Mouse (Mus musculus) ES-Bruce4 (cell line): Measurements from ENCODE around the gene Cntnap2. TPM values are rescaled to one million over a fixed set of nuclear protein-coding genes. Genes with fewer than 3 reads are reported as not detected.

Experiments
- H3K27ac ChIP-seq: 2 replicates; pipeline ENCODE4 v1.5.1; 2012; ENCODE audit warnings: low read length, inconsistent platforms; ENCODE audit not compliant: insufficient read depth
- H3K27me3 ChIP-seq: 2 replicates; pipeline ENCODE4 v1.6.1; 2012; ENCODE audit warnings: mild to moderate bottlenecking, low read length, inconsistent platforms; ENCODE audit not compliant: control insufficient read depth, poor library complexity, insufficient read depth, severe bottlenecking
- H3K36me3 ChIP-seq: 2 replicates; pipeline ENCODE4 v1.6.1; 2012; ENCODE audit warnings: inconsistent platforms, mild to moderate bottlenecking, low read length, moderate library complexity; ENCODE audit not compliant: control insufficient read depth, poor library complexity, insufficient read depth, severe bottlenecking
- H3K4me1 ChIP-seq: one replicate; pipeline ENCODE4 v1.8.1; 2011; ENCODE audit warnings: low read length; ENCODE audit not compliant: control insufficient read depth, insufficient read depth
- H3K4me3 ChIP-seq: 2 replicates; pipeline ENCODE4 v1.5.1; 2011; ENCODE audit warnings: low read depth, mild to moderate bottlenecking, low read length
- H3K9ac ChIP-seq: 2 replicates; pipeline ENCODE4 v1.6.1; 2012; ENCODE audit warnings: low read depth, mild to moderate bottlenecking, inconsistent platforms; ENCODE audit not compliant: poor library complexity, severe bottlenecking
- H3K9me3 ChIP-seq: replicated peaks from 2 replicates; pipeline ENCODE4 v1.6.1; 2012; ENCODE audit warnings: mild to moderate bottlenecking, low read length, inconsistent platforms; ENCODE audit not compliant: control insufficient read depth, poor library complexity, insufficient read depth, severe bottlenecking
- CTCF ChIP-seq: IDR thresholded peaks from one replicate; pipeline ENCODE4 v1.8.1; 2011; ENCODE audit warnings: low read depth, low read length
- EP300 ChIP-seq: IDR thresholded peaks from 2 replicates; pipeline ENCODE4 v1.6.1; 2011; ENCODE audit warnings: low read depth, low read length; ENCODE audit not compliant: insufficient read depth
- POLR2A ChIP-seq: IDR thresholded peaks from one replicate; pipeline ENCODE4 v1.8.1; 2011; ENCODE audit warnings: low read length; ENCODE audit not compliant: insufficient read depth
- polyA plus RNA-seq: library from polyadenylated mRNA; stranded (reverse); fragments of >200 nt; gene quantifications from 2 replicates; pipeline ENCODE4 v1.2.4, GENCODE M21; 2011; ENCODE audit warnings: low read depth; ENCODE audit not compliant: missing spikeins, insufficient read depth, insufficient read length

The Cntnap2 gene
- polyA plus RNA-seq, 1 experiment: 4.8 TPM

- no peaks in the 10 kb centered on the region for H3K27me3 ChIP-seq
- H3K36me3 ChIP-seq: no peaks in the 10 kb centered on the region
- no peaks in the 10 kb centered on the region for H3K4me1 ChIP-seq
- H3K4me3 ChIP-seq: no peak overlapping the region
- no peak for TF ChIP-seq EP300
- TF ChIP-seq POLR2A: no peak
- no peak for TF ChIP-seq CTCF
- no peaks in the 10 kb centered on the region for H3K9me3 ChIP-seq
- no peak overlapping the region for H3K27ac ChIP-seq
- H3K9ac ChIP-seq: no peak overlapping the region
These were observed 905.3 kb downstream of the Cntnap2 start for GRCm38 (mm10) chr6:45964494-45964893.

GRCm38 (mm10) chr6:45974471-45975154, 915.5 kb downstream of the Cntnap2 start:
- Histone ChIP-seq H3K9ac (no peak overlapping the region), H3K4me1 (no peaks in the 10 kb centered on the region), H3K36me3 (no peaks in the 10 kb centered on the region), H3K4me3 (no peak overlapping the region), H3K27me3 (no peaks in the 10 kb centered on the region; the same call in 1 of the 2 replicates), H3K27ac (no peak overlapping the region), H3K9me3 (no peaks in the 10 kb centered on the region)
- TF ChIP-seq EP300 (no peak), POLR2A (no peak), CTCF (no peak)

DNA sequence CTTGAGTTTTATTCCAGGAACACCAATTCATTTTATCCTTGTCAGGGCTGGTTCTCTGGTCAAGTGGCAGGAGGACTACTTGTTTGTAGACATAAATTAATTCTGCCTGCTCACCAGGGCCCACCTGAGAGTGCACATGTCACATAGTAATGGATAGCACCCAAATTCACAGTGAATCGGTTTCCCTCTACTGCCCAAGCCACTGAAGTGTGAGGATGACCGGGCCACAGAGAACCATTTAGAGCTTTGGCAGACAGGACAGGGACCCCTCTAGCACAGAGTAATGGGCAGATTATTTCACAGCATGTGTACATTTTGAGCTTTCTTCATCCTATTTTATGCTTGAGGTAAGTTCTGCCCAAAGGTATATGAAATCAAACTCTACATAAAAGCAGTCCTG, 920.0 kb downstream of the Cntnap2 start:
- H3K27me3 ChIP-seq: no peaks in the 10 kb centered on the region; the same call in 1 of the 2 replicates
- TF ChIP-seq POLR2A (no peak), EP300 (no peak), CTCF (no peak)

GRCm38 (mm10) chr6:45988051-45988450, 928.9 kb downstream of the Cntnap2 start:
- Histone ChIP-seq H3K9ac (no peak overlapping the region), H3K27me3 (no peaks in the 10 kb centered on the region), H3K27ac (no peak overlapping the region), H3K36me3 (no peaks in the 10 kb centered on the region), H3K4me3 (no peak overlapping the region), H3K4me1 (no peaks in the 10 kb centered on the region), H3K9me3 (no peaks in the 10 kb centered on the region)
- no peak for TF ChIP-seq CTCF
- no peak for TF ChIP-seq POLR2A
- no peak for TF ChIP-seq EP300

More for the DNA sequence above, 920.0 kb downstream of the Cntnap2 start:
- Histone ChIP-seq H3K9ac (no peak overlapping the region), H3K36me3 (no peaks in the 10 kb centered on the region), H3K4me1 (no peaks in the 10 kb centered on the region), H3K4me3 (no peak overlapping the region), H3K9me3 (no peaks in the 10 kb centered on the region), H3K27ac (no peak overlapping the region)

DNA sequence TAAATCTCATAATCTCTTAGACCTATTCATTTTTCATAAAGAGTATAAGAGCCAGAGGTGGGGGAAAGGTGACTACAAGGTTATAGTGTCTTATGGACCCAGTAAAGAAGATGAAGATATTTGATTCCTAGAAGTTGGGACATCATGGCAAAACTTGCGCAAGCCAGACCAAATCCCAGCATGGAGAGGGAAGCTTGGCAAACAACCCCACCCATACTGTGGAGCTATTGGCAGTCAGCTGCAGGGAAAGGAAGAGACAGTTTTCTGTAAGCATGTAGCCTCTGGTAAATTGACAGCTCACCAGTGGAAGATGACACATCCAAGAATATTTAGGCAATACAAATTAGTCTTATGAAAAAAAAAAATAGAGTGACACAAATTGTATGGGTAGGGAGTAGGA, 931.9 kb downstream of the Cntnap2 start:
- H3K27me3 ChIP-seq: no peaks in the 10 kb centered on the region
- H3K4me3 ChIP-seq: no peak overlapping the region
- H3K4me1 ChIP-seq: no peaks in the 10 kb centered on the region
- H3K9me3 ChIP-seq: no peaks in the 10 kb centered on the region
- no peak for TF ChIP-seq CTCF
- TF ChIP-seq POLR2A: no peak
- no peak for TF ChIP-seq EP300
- H3K9ac ChIP-seq: no peak overlapping the region
- H3K36me3 ChIP-seq: no peaks in the 10 kb centered on the region
- H3K27ac ChIP-seq: no peak overlapping the region

- H3K9me3 ChIP-seq: no peaks in the 10 kb centered on the region
- TF ChIP-seq CTCF (no peak), EP300 (no peak), POLR2A (no peak)
- H3K27ac ChIP-seq: no peak overlapping the region
- H3K36me3 ChIP-seq: no peaks in the 10 kb centered on the region
- H3K4me3 ChIP-seq: no peak overlapping the region
- no peaks in the 10 kb centered on the region for H3K27me3 ChIP-seq
- no peaks in the 10 kb centered on the region for H3K4me1 ChIP-seq
- no peak overlapping the region for H3K9ac ChIP-seq
These were observed 963.5 kb downstream of the Cntnap2 start for GRCm38 (mm10) chr6:46022515-46023143.
